Mouse (Mus musculus): Measurements from ENCODE around the gene Spats1. TPM values are rescaled to one million over a fixed set of nuclear protein-coding genes. Genes with fewer than 3 reads are reported as not detected.
"Not testable (repeated sequence)": the region's sequence is repeated elsewhere in the genome, so short reads cannot be mapped to it uniquely, and the experiment has no call there.

Spats1 gene
- polyA plus RNA-seq, 1 experiment, result not detected

DNA sequence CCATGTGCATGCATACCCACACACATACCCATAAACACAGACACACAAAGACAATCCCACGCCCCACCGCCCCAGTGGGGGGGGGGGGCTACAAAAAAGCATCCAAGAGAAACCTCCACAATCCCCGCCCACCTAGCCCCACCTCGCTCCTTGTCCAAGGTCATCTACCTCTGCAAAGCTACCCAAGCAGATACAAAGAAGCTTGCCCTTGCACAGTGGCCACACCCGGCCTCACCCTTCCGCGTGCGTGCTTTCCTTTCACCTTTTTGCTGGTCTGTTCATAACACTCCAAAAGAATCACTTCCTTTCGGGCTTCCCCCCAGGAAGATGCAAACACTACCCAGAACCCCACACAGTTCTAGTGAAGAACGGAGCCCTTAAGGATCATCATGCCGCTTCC is 20.2 kb upstream of the Spats1 start:
- DNase-seq (ENCODE audit: low read depth, low spot score), result no peak
- WGBS, result 31% methylated on average over 11 of the region's 11 CpGs

DNA sequence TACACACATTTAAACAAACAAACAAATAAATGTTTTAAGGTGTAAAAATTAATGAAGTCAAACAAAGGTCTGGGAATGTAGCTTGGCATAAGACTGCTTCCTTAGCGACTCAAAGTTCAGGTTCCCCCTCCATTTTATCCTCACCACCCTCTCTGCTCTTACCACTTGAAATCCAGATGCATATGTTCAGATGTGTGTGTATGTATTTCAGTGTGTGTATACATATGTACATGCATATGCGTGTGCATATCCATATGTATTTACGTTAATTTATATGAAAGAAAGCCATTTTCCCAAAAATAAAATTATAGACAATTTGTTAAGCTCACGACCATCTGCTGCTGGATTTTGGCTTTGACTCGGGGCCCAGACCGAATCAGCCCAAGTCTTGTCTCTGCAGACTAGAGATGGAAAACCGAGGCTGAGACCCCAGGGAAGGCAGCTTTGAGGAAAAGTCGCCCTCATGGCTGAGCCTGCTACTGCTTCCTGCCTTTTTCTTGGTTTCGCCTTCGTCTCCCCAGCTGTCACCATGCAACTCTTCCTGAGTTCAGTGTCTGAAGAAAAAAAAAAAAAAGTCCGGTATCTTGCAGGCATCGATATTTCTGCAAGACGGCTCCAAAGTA is 15.4 kb upstream of the Spats1 start:
- DNase-seq (ENCODE audit: low read depth, low spot score), result no peak
- 66% methylated on average over 13 of the region's 13 CpGs for WGBS

GRCm38 (mm10) chr17:45489736-45490135 is 14.5 kb upstream of the Spats1 start:
- 72% methylated on average over 6 of the region's 6 CpGs for WGBS
- no peak for DNase-seq (ENCODE audit: low read depth, low spot score)

DNA sequence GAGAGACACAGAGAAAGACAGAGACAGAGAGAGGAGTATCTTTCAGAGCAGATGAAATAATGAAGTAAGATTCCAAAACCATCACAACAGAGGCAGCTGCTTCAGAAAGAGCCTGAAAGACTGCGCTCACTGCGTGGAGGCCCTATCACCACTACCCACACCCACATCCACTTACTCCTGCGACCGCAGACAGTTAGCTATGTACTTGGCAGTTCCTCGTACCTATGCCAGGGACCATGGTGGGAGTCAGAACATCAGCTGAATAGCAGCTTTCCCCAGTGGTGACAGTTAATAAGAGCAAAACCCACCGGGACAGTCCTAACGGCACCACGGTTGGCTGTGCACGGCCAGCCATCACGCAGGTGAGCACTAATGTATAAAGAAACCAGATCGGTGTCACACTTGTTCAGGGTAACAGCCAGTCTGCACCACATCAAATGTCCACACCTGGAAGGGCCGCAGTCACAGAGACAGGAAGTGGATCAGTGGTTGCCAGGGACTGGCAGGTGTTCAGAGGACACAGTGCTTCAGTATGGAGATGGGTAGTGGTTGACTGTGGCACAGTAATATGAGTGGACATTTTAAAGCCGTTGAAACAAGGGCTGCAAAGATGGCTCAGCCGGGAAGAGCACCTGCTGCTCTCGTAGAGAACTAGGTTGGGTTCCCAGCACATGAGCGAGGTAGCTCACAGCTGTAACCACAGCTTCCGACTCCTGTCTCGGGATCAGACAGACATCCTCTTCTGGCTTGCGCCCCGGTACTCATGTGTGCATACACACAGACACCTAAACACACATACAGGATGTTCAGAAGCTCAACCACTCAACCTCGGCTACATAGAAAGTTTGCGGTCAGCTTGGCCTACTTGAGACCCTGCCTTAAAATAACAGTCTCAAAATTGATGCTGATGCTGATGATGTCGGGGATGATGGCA is 13.4 kb upstream of the Spats1 start:
- no peak for DNase-seq (ENCODE audit: low read depth, low spot score)
- WGBS, result 79% methylated on average over 23 of the region's 23 CpGs

- WGBS, result 13% methylated on average over 5 of the region's 5 CpGs
- DNase-seq (ENCODE audit: low read depth, low spot score), result no peak
Observed at GRCm38 (mm10) chr17:45487216-45487615, 12.0 kb upstream of the Spats1 start.

DNA sequence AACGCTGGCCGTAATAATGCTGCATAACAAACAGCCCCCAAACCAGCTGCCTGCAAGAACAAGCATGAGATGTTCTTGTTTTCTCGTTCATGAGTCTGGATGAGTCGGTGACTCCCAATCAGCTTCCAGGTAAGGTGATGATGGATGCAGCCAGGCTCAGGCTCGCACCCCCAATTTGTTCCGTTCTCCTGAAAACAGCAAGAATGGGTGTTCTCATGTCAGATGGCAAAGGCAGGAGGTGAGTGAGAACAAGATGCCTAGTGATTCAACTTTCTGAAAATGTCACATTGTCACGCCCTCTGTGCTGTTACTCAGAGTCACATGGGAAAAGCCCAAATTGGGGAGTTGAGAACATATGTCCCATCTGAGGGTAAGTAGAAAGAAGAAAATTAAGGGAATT is 10.4 kb upstream of the Spats1 start:
- DNase-seq (ENCODE audit: low read depth, low spot score), result no peak
- WGBS, result 85% methylated on average over 7 of the region's 7 CpGs

DNA sequence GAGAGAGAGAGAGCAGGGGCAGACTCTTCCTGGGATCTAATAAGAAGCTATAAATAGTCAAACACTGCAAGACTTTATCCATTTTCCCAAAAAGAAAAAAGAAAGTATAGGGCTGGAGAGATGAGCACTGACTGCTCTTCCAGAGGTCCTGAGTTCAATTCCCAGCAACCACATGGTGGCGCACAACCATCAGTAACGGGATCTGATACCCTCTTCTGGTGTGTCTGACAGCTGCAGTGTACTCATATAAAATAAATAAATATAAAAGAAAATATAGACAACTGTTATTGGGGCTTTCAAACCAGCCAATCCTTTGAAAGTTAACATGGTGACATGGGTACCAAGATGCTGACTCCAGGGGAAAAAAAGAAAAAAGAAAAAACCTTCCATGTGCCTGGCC is 5.2 kb upstream of the Spats1 start:
- 22% methylated on average over 2 of the region's 2 CpGs for WGBS
- no peak for DNase-seq (ENCODE audit: low read depth, low spot score)

GRCm38 (mm10) chr17:45478234-45478825 is 3.1 kb upstream of the Spats1 start:
- DNase-seq (ENCODE audit: low read depth, low spot score), result peak; percentile 52
- WGBS, result 11% methylated on average over 12 of the region's 12 CpGs

GRCm38 (mm10) chr17:45474146-45474545 is 1.1 kb downstream of the Spats1 start:
- no peak for DNase-seq (ENCODE audit: low read depth, low spot score)
- 71% methylated on average over 8 of the region's 8 CpGs for WGBS

- 60% methylated on average over 6 of the region's 6 CpGs for WGBS
- DNase-seq (ENCODE audit: low read depth, low spot score), result no peak
Observed at GRCm38 (mm10) chr17:45473667-45474066, 1.5 kb downstream of the Spats1 start.

DNA sequence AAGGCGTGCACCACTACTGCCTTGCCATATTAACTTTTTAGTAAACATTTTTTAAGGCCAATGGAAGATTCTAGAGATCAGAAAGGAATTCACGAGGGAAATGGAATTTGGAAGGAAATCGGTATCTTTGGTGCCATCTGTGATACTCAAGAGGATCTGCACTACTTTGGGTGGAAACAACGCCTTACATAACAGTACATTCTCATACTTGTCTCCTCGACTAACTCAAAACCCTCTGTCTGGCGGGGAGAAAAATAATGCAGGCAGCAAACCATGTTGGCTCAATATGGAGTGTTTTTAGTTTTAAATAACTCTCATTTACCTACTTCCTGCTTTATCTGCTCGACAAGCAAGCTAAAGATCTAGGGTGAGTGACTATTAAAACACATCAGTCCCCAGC is 4.5 kb downstream of the Spats1 start:
- 77% methylated on average over 7 of the region's 7 CpGs for WGBS
- no peak for DNase-seq (ENCODE audit: low read depth, low spot score)

GRCm38 (mm10) chr17:45468302-45468701 is 6.9 kb downstream of the Spats1 start:
- 81% methylated on average over 5 of the region's 5 CpGs for WGBS

DNA sequence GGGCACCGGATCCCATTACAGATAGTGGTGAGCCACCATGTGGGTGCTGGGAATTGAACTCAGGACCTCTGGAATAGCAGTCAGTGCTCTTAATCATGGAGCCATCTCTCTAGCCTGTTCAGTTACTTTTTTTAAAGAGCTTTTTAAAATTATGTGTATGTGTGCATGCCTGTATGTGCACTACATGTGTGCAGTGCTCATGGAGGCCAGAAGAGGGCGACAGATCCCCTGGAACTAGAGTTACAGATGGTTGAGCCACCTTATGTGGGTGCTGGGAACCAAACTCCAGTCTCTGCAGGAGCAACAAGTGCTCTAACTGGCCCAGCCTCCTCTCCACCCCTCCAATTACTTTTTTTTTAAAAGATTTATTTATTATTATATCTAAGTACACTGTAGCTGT is 8.5 kb downstream of the Spats1 start:
- DNase-seq (ENCODE audit: low read depth, low spot score), result no peak
- 61% methylated on average over 2 of the region's 2 CpGs for WGBS

More at GRCm38 (mm10) chr17:45468302-45468701, 6.9 kb downstream of the Spats1 start:
- DNase-seq (ENCODE audit: low read depth, low spot score), result no peak

DNA sequence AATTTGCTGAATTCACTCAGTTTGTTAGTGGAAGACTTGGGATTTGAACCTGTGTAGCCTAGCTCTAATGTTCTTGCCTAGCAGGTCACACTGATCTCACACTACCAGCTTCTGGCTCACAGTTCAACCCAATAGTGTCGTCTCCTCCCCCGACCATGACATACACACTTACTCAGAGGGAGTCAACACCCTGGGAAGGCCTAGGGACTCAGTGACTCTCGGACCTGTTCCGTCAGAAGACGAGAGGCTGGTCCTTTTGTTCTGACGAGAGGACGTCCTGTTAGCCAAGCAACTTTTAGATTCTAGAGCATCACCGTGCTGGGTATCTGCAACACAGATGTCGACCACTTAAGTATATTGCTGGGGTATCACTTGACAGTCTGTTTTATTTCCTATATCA is 11.0 kb downstream of the Spats1 start:
- WGBS, result 86% methylated on average over 9 of the region's 9 CpGs
- DNase-seq (ENCODE audit: low read depth, low spot score), result no peak

DNA sequence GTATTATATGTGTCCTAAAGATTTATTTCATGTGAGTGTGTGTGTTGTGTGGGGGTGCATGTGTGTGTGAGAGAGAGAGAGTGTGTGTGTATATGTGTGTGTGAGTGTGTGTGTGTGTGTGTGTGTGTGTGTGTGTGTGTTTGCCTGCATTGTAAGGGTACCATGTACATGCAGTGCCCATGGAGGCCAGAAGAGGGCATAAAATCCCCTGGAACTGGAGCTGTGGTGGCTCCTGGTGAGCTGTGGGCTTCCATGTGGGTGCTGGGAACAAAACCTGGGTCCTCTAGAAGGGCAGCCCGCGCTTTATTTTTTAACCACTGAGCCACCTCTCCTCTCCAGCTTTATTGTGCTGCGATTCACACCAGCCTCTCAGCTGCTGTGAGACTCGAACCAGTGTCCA is 12.7 kb downstream of the Spats1 start:
- WGBS, result 91% methylated on average over 4 of the region's 4 CpGs
- no peak for DNase-seq (ENCODE audit: low read depth, low spot score)

DNA sequence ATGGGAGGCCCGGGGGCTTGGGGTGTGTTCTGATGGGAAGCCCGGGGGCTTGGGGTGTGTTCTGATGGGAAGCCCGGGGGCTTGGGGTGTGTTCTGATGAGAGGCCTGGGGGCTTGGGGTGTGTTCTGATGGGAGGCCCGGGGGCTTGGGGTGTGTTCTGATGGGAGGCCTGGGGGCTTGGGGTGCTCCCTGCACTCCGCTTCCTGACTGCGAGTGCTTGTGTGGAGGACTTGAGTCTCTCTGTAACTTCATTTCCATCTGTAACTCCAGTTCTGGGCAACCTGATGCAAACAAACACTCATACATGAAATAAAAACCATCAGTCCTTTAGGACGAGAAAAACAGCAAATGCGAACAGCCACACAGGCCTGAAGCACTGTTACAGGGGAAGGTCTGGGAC is 16.2 kb downstream of the Spats1 start:
- 85% methylated on average over 8 of the region's 8 CpGs for WGBS
- DNase-seq (ENCODE audit: low read depth, low spot score), result no peak

DNA sequence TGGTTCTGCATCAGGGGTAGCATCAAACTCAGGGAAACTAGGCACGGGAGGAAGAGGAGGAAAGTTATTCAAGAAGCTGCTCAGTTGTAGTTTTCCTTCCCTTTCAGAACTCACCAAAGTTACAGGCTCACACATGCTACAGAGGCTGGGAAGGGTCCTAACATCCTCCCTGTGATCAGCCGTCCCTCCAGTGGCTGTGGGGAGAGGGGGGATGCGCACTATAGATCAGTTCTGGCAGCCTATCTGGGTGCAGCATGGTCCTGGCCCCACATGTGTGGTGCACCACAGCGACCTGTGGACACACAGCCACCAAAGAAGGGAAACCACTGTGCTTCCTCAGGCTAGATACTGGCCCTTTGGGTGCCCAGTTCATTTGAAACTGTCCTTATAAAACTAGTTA is 16.7 kb downstream of the Spats1 start:
- 81% methylated on average over 4 of the region's 4 CpGs for WGBS
- no peak for DNase-seq (ENCODE audit: low read depth, low spot score)

GRCm38 (mm10) chr17:45457487-45457886 is 17.7 kb downstream of the Spats1 start:
- 96% methylated on average over 5 of the region's 5 CpGs for WGBS
- no peak for DNase-seq (ENCODE audit: low read depth, low spot score)

DNA sequence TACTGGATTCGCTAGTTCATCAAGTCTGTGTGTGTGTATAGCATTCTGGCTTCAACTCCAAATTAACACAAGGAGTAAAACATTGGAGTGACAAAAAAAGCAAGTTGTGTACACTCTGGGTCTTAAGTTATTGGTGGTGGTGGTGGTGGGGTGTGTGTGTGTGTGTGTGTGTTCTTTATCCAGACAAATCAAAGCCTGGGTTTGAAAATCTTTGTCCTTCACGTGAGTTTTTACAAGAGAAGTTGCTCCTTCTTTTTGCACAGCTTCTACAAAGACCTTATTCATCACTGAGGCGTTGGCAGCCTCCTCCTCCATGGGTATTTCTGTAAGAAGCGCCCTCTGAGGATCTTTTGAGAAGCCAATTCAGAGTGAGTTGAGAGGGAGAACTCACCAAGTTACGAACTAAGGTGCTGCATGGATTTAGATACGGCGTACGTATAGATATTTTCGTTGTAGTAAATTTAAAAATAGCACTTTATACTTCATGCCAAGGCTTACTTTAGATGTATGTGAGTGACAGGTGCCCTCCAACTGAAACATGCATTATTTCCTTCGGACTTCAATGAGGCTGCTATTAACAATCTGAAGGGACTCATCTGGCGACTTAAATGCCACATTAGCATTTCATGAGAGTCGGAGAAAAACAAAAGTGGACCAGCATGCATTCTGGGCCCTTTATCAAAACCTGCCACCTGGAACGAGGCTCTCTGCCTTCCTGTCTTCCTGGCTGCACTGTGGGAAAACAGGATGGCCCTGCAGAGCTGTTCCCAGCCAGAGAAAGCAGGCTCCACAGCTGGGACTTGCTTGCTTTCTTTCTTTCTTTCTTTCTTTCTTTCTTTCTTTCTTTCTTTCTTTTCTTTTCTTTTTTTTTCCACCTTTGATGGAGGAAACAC is 18.7 kb downstream of the Spats1 start:
- DNase-seq (ENCODE audit: low read depth, low spot score), result no peak
- WGBS, result 70% methylated on average over 13 of the region's 13 CpGs

GRCm38 (mm10) chr17:45455783-45456182 is 19.4 kb downstream of the Spats1 start:
- not testable (repeated sequence) for DNase-seq (ENCODE audit: low read depth, low spot score)
- WGBS, result 42% methylated on average over 9 of the region's 9 CpGs
